Mouse (Mus musculus) neural tube, embryonic 11.5 days (tissue): ENCODE measurements around the gene 2310057N15Rik. TPM values are rescaled to one million over a fixed set of nuclear protein-coding genes. Genes with fewer than 3 reads are reported as not detected.
"Not testable (repeated sequence)": the region's sequence is repeated elsewhere in the genome, so short reads cannot be mapped to it uniquely, and the experiment has no call there.

Source experiments
- ATAC-seq: fragments of 200-750 bp; cut with Nextera tagmentation; 2 replicates; pipeline ENCODE4 v1.8.0; 2017; ENCODE audit warnings: moderate number of reproducible peaks, mild to moderate bottlenecking, moderate TSS enrichment, moderate library complexity; ENCODE audit not compliant: insufficient read depth, low FRiP score, low TSS enrichment
- DNase-seq: peaks from one replicate; pipeline ENCODE4 v3.0.0-alpha.2; 2015; ENCODE audit warnings: low spot score
- H3K27ac ChIP-seq: fragments of 300-500 bp; sonication (generic); 2 replicates; pipeline ENCODE4 v1.5.1; 2014; ENCODE audit warnings: low read depth, mild to moderate bottlenecking, low read length
- H3K27me3 ChIP-seq: fragments of 300-500 bp; sonication (generic); 2 replicates; pipeline ENCODE4 v1.6.1; 2014; ENCODE audit warnings: mild to moderate bottlenecking, low read length, mixed read lengths; ENCODE audit not compliant: control insufficient read depth, insufficient read depth
- H3K36me3 ChIP-seq: fragments of 300-500 bp; sonication (generic); 2 replicates; pipeline ENCODE4 v1.6.1; 2014; ENCODE audit warnings: mild to moderate bottlenecking, low read length, moderate library complexity, mixed read lengths; ENCODE audit not compliant: control insufficient read depth, insufficient read depth
- H3K4me1 ChIP-seq: fragments of 300-500 bp; sonication (generic); 2 replicates; pipeline ENCODE4 v1.6.1; 2014; ENCODE audit warnings: low read length, mixed read lengths; ENCODE audit not compliant: control insufficient read depth, insufficient read depth
- H3K4me2 ChIP-seq: fragments of 300-500 bp; sonication (generic); 2 replicates; pipeline ENCODE4 v1.6.1; 2014; ENCODE audit warnings: low read depth, mild to moderate bottlenecking, moderate library complexity
- H3K4me3 ChIP-seq: fragments of 300-500 bp; sonication (generic); 2 replicates; pipeline ENCODE4 v1.5.1; 2014; ENCODE audit warnings: low read depth, low read length
- H3K9ac ChIP-seq: fragments of 300-500 bp; sonication (generic); 2 replicates; pipeline ENCODE4 v1.6.1; 2014; ENCODE audit warnings: mild to moderate bottlenecking, low read length
- H3K9me3 ChIP-seq: fragments of 300-500 bp; sonication (generic); 2 replicates; pipeline ENCODE4 v1.6.1; 2016; ENCODE audit warnings: low read length; ENCODE audit not compliant: control insufficient read depth
- WGBS: fragments of 180-500 bp; shearing (Covaris S2); extraction: QIAGEN DNeasy Blood & Tissue Kit; methylation state at CpG from one replicate; pipeline ENCODE4 v1.1.7; 2014; 5-methylcytosine and 5-hydroxymethylcytosine counted together
- polyA plus RNA-seq: library from polyadenylated mRNA; unstranded; fragments of >200 nt; fragmentation: Nextera tagmentation; extraction: Ambion mirVana; gene quantifications from 2 replicates; pipeline ENCODE4 v1.2.1, GENCODE M21; 2014

2310057N15Rik gene
- not detected in 2 replicates for polyA plus RNA-seq

GRCm38 (mm10) chr16:88774106-88774505 is at the start of gene 2310057N15Rik:
2310057N15Rik (minus strand) TSS chr16:88774206.
- no peak for DNase-seq
- H3K27me3 ChIP-seq = no peaks in the 10 kb centered on the region
- 86% methylated on average over 2 of the region's 2 CpGs for WGBS

GRCm38 (mm10) chr16:88823736-88824135 is 49.7 kb upstream of the 2310057N15Rik start:
- DNase-seq (no peak), ATAC-seq (peak; percentile 45; the same call in 1 of the 2 replicates)
- Histone ChIP-seq H3K9ac (no peak overlapping the region), H3K27me3 (no peaks in the 10 kb centered on the region), H3K4me1 (no peaks in the 10 kb centered on the region), H3K4me3 (no peak overlapping the region), H3K9me3 (no peaks in the 10 kb centered on the region), H3K27ac (no peak overlapping the region), H3K36me3 (no peaks in the 10 kb centered on the region), H3K4me2 (no peak overlapping the region)
- WGBS = 75% methylated on average over 3 of the region's 3 CpGs

More at GRCm38 (mm10) chr16:88774106-88774505, at the start of gene 2310057N15Rik:
- Histone ChIP-seq H3K27ac (no peak within 1 kb of the TSS), H3K4me2 (no peak within 1 kb of the TSS), H3K36me3 (no peaks in the 10 kb centered on the region), H3K4me1 (no peaks in the 10 kb centered on the region), H3K9me3 (no peaks in the 10 kb centered on the region), H3K4me3 (no peak within 1 kb of the TSS), H3K9ac (no peak within 1 kb of the TSS)
- ATAC-seq = no peak

DNA sequence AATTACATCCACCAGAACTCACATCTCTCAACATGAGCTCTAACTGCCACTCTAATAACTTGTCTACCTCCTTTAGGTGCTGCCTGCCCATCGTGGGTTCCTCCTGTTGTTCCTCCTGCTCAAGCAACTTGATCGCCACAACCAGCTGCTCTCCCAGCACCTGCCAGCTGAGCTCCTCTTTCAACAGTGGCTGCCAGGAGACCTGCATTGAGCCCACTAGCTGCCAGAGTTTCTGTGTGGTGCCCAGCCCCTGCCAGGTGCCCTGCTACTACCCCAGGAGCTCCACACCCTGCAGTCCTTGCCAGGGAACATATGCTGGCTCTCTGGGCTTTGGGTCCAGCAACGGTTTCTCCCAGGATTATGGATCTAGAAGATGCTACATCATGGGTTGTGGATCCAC is 46.1 kb upstream of the 2310057N15Rik start, which contains the start of gene Krtap15:
Gene Krtap15, plus strand, starts transcription at position 150 of the 400 bp plus-strand sequence.
- ATAC-seq (no peak), DNase-seq (no peak)
- H3K9ac ChIP-seq = no peak within 1 kb of the TSS
- no peaks in the 10 kb centered on the region for H3K27me3 ChIP-seq
- H3K27ac ChIP-seq = no peak within 1 kb of the TSS
- H3K36me3 ChIP-seq = no peaks in the 10 kb centered on the region
- 94% methylated on average over 3 of the region's 3 CpGs for WGBS
- H3K9me3 ChIP-seq = no peaks in the 10 kb centered on the region
- no peak within 1 kb of the TSS for H3K4me3 ChIP-seq
- H3K4me1 ChIP-seq = no peaks in the 10 kb centered on the region
- no peak within 1 kb of the TSS for H3K4me2 ChIP-seq

DNA sequence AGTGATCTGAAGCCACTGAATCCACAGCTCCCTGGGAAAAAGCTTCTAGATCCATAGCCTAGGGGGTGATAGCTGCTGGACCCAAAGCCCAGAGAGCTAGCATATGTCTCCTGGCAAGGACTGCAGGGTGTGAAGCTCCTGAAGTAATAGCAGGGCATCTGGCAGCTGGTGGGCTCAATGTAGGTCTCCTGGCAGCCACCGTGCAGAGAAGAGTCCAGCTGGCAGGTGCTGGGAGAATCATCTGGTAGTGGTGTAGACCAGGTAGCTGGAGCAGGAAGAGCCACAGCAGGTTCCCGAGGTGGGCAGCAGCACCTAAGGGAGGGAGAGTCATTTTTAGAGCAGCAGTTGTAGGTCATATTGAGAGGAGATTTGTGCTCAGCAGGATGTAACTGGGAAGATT is 37.8 kb upstream of the 2310057N15Rik start, which contains the start of gene Gm20741:
Gene Gm20741, minus strand, starts transcription at position 394 of the 400 bp plus-strand sequence.
- Histone ChIP-seq H3K4me3 (no peak within 1 kb of the TSS), H3K4me1 (no peaks in the 10 kb centered on the region), H3K36me3 (no peaks in the 10 kb centered on the region), H3K9ac (no peak within 1 kb of the TSS), H3K27ac (no peak within 1 kb of the TSS), H3K9me3 (no peaks in the 10 kb centered on the region), H3K27me3 (no peaks in the 10 kb centered on the region), H3K4me2 (no peak within 1 kb of the TSS)
- DNase-seq = no peak
- 85% methylated on average over 2 of the region's 2 CpGs for WGBS
- ATAC-seq = no peak

DNA sequence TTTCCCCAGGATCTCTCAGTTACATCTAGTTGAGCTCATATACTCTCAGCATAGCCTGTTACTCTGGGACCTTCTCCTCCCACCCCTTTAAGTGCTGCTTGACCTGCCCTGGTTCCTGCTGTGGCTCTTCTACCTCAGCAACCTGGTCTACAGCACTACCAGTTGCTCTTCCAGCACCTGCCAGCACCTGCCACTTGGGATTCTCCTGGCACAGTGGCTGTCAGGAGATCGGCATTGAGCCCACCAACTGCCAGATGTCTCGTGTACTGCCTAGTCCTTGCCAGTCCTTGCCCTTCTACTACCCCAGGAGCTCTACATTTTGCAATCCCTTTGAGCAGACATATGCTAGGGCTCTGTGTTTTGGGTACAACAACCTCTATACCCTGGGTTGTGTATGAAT is 12.8 kb upstream of the 2310057N15Rik start:
- Histone ChIP-seq H3K4me2 (no peak overlapping the region), H3K36me3 (no peaks in the 10 kb centered on the region), H3K4me3 (no peak overlapping the region), H3K27me3 (no peaks in the 10 kb centered on the region), H3K4me1 (no peaks in the 10 kb centered on the region), H3K9ac (no peak overlapping the region), H3K9me3 (no peaks in the 10 kb centered on the region), H3K27ac (no peak overlapping the region)
- WGBS = 88% methylated on average over 2 of the region's 2 CpGs
- DNase-seq (no peak), ATAC-seq (no peak)

- Histone ChIP-seq H3K4me2 (no peak within 1 kb of the TSS), H3K4me3 (no peak within 1 kb of the TSS), H3K9me3 (no peaks in the 10 kb centered on the region), H3K27ac (no peak within 1 kb of the TSS), H3K36me3 (no peaks in the 10 kb centered on the region), H3K27me3 (no peaks in the 10 kb centered on the region), H3K9ac (no peak within 1 kb of the TSS), H3K4me1 (no peaks in the 10 kb centered on the region)
- ATAC-seq (no peak), DNase-seq (no peak)
- 89% methylated on average over 5 of the region's 6 CpGs for WGBS
These were observed 3.6 kb upstream of the 2310057N15Rik start, which contains the start of gene Gm5965 for GRCm38 (mm10) chr16:88777596-88777995. Gm5965 (plus strand) TSS chr16:88777896.

DNA sequence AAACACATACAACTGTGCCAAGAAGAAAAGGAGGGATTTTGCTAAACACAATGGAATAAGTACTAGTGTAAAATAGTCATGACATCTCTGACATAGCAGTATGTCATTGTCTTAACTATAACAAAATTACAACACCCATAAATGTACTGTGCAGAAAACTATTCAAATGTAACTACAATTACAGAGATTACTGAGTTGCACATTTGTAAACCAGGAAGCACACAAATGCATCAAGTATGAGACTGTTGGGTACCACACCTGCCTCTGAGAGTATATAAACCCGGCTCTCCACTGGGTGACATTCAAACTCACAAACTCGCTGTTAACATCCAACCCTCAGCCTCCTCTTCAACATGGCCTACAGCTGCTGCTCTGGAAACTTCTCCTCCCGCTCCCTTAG is 15.5 kb downstream of the 2310057N15Rik start, which contains the start of gene 2310034C09Rik:
Gene 2310034C09Rik, plus strand, starts transcription at position 301 of the 400 bp plus-strand sequence.
- H3K27ac ChIP-seq, H3K9ac ChIP-seq, H3K36me3 ChIP-seq, DNase-seq, H3K4me1 ChIP-seq, H3K27me3 ChIP-seq, H3K9me3 ChIP-seq, H3K4me2 ChIP-seq, H3K4me3 ChIP-seq, ATAC-seq: not testable (repeated sequence)
- WGBS = 82% methylated on average over 3 of the region's 3 CpGs

- not testable (repeated sequence) for ATAC-seq, H3K27me3 ChIP-seq, H3K36me3 ChIP-seq, DNase-seq, H3K9ac ChIP-seq, H3K9me3 ChIP-seq, H3K4me2 ChIP-seq, H3K27ac ChIP-seq, H3K4me3 ChIP-seq, H3K4me1 ChIP-seq
- WGBS = 76% methylated on average over 3 of the region's 3 CpGs
These were observed 22.5 kb downstream of the 2310057N15Rik start, which contains the start of gene Krtap13 for GRCm38 (mm10) chr16:88751535-88751934. Krtap13 (minus strand) TSS chr16:88751635.

DNA sequence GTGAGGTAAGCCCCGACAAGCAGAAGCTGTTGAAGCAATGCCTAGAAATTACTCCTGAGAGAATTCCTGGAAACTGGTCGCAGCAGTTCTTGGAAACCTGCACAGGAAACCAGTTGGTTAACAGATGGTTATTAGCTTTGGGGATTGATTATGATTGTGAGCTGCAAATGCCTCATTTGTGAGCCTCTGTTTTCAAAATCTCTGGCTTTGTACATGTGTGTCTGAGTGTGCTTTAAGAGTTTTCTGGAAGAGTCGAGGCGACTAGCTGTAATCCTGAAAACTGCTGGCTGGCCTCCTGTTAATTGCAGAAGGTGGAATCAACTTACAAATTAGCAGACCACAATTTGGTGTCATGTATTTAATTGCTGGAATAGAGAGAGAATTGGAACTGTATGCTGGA is 26.1 kb downstream of the 2310057N15Rik start:
- ATAC-seq = no peak
- Histone ChIP-seq H3K4me2 (no peak overlapping the region), H3K27ac (no peak overlapping the region), H3K9ac (no peak overlapping the region), H3K27me3 (no peaks in the 10 kb centered on the region), H3K36me3 (no peaks in the 10 kb centered on the region), H3K4me1 (no peaks in the 10 kb centered on the region), H3K9me3 (no peaks in the 10 kb centered on the region), H3K4me3 (no peak overlapping the region)
- no peak for DNase-seq
- 77% methylated on average over 4 of the region's 4 CpGs for WGBS
